Mouse (Mus musculus): ENCODE data around the gene Zfp180.
"Not testable (repeated sequence)": the region's sequence is repeated elsewhere in the genome, so short reads cannot be mapped to it uniquely, and the experiment has no call there.

The Zfp180 gene

DNA sequence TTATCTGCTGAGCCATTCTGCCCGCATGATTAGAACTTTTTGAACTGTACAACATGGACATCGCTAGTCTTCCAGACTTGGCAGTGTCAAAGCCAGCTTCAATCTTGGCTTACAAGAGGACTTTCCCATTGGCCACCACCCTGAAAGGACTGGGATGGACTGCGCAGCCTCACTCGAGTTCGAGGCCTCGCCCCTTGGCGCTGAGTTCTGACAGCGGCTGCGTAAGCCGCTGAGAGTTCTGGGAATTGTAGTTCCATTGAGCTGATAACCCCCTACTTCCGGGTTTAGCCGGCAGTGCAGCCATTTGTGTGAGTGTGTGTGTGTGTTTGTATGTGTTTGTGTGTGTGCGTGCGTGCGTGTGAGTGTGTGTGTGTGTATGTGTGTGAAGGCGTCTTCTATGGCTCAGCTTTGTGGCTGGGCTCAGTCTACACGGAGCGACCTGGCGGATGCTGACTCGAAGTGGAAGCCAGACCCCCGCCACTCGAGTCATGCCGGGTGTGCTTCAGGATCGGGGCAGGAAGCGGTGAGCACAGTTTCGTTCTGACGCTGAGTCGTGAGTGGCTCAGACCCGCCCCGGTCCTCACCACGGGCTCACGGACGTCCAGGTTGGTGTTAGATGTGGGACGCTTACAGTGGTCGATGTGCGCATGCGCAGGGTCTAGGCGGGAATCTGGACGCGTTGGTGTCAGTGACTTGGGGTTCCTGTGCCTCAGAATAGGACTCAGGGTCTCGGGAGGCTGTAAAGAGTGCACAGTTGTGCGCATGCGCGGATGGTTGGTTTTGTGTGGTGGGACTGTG is at the start of gene Zfp180:
Gene Zfp180, plus strand, starts transcription at position 291 of the 798 bp plus-strand sequence.
- peak; percentile 98 for DNase-seq

GRCm38 (mm10) chr7:24052660-24053304 is 28.9 kb upstream of the Zfp180 start, which contains the start of gene Vmn1r183:
Vmn1r183 (plus strand) TSS chr7:24053254.
- no peak for DNase-seq

DNA sequence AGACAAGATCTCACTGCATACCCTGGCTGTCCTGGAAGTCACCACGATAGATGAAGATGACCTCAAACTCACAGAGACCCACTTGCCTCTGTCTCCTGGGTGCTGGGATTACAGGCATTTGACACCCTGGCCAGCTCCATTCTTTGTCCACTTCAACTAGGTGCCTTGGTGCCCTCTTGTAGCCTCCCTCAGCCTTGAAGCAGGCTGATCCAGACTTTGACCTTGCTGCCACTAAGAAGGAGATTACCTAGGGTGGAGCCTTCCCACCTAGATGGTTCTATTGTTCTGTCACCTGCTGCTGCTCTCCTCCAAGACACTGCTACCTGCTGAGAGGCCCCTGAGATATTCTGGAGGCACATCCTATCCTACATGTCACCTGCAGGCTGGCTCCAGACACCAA is 7.3 kb upstream of the Zfp180 start:
- DNase-seq: not testable (repeated sequence)

- no peak for DNase-seq
These were observed 922 bp downstream of the Zfp180 start for GRCm38 (mm10) chr7:24082457-24083235.

GRCm38 (mm10) chr7:24086871-24087270 is 5.1 kb downstream of the Zfp180 start:
- no peak for DNase-seq

DNA sequence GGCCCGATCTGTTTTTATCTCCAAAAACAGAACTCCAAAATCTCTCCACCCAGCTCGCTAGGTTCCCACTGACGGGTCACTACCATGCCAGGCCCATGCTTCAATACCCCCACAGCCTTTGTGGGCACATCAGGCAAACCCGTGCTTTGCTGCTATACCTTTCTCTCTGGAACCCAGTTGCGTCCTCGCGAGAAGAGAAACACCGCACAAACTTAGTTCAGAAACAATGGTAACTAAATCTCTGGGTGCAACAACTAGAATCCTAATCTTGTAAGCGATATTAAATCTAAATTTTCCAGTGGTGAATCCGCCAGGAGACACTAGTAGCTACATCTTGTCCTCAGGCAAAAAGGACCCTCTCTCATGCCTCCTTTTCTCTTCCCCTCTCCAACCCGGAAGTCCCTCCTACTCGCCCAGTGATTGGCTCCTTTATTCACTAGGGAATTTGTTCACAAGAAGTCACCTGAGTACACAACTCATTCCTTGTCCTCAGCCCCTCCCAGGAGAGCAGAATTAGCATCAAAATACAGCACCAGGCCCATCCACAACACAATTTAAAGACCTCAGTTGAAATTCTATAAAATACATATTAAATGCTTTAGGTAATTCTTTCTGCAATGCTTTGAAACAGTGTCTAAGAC is 5.9 kb downstream of the Zfp180 start:
- no peak for DNase-seq

GRCm38 (mm10) chr7:24104403-24104802 is 22.7 kb downstream of the Zfp180 start:
- no peak for DNase-seq

DNA sequence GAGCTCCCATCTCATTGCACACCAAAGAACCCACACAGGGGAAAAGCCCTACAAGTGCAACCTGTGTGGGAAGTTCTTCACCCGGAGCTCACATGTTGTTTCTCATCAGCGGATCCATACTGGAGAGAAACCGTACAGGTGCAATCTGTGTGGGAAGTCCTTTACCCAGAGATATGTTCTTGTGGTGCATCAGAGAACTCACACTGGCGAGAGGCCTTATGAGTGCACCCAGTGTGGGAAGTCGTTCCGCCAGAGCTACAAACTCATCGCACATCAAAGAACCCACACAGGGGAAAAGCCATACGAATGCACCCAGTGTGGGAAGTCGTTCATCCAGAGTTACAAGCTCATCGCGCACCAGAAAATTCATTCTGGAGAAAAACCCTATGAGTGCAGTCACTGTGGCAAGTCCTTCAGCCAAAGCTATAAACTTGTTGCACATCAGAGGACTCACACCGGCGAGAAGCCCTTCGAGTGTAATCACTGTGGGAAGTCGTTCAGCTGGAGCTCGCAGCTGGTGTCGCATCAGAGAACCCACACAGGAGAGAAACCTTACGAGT is 23.5 kb downstream of the Zfp180 start:
- no peak for DNase-seq

- no peak for DNase-seq
These were observed 29.1 kb downstream of the Zfp180 start for GRCm38 (mm10) chr7:24110839-24111238.

DNA sequence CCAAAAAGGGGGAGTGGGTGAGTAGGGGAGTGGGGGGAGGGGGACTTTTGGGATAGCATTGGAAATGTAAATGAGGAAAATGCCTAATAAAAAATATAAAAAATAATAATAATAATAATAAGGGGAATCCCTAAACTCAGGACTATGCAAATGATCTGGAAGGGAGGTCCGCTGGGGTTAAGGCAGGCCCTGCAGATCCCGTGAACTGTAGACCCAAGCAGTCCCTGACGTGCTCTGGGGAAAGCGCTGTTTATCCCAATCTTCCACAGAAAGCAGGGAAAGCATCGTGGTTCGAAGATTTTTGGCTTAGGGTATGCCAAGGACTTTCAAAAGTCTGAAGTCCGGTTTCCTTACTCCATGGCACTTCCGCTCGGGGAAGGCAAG is 30.0 kb downstream of the Zfp180 start:
- DNase-seq: no peak

GRCm38 (mm10) chr7:24112156-24112856 is 30.6 kb downstream of the Zfp180 start, which contains the start of gene Zfp112:
Zfp112 (plus strand) TSS chr7:24112314.
- DNase-seq: peak; percentile 92

GRCm38 (mm10) chr7:24113001-24113400 is 31.3 kb downstream of the Zfp180 start:
- DNase-seq: peak; percentile 45

GRCm38 (mm10) chr7:24116655-24117054 is 34.9 kb downstream of the Zfp180 start:
- DNase-seq: no peak

DNA sequence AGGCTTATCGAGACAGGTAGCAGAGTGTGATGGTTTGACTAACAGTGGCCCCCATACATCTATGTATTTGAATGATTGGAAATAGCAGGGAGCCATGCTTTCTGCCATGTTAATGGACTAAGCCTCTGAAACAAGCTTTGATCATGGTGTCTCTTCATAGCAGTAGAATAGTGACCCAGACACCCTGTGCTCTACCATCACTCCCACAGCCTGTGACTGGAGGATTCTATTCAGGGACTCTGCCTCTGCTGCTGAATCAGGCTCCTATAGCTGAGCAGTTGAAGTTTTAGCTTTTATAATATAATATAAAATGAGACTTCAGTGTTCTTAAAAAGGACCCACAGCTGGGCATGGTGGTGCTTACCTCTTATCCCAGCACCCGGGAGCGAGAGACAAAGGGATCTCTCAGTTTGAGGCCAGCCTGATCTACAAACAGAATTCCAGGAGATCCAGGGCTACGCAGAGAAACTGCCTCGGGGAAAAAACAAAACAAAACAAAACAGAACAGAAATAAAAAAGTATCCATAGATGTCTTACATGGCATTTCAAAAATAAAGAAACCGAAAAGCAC is 51.8 kb downstream of the Zfp180 start:
- no peak for DNase-seq

- DNase-seq: peak; percentile 93
These were observed 52.5 kb downstream of the Zfp180 start, which contains the start of gene Zfp235 for GRCm38 (mm10) chr7:24133996-24134828. Zfp235 (plus strand) TSS chr7:24134169.

- DNase-seq: no peak
These were observed 60.8 kb downstream of the Zfp180 start for GRCm38 (mm10) chr7:24142566-24142965.

DNA sequence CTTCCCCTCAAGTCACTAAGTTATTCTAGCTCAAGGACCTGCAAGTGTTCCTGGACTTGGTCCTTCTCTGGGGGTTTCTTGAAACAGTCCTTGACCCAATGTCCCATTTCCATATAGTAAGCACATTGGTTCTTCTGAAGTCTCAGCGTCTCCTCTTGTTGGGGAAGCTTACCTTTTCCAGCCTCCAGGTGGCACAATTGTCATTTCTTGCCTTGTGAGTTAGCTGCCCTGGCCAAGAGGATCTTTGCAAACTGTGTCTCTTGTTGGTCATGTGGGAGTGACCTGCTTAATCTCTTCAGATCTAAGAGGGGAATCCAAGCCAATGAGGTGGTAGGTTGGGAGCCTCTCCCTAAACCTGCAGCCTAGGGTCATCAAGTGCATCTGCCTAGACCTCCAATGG is 71.5 kb downstream of the Zfp180 start:
- peak; percentile 35 for DNase-seq
